Mouse (Mus musculus) intestine, embryonic 15.5 days (tissue): ENCODE measurements around the gene Dact3. TPM values are rescaled to one million over a fixed set of nuclear protein-coding genes. Genes with fewer than 3 reads are reported as not detected.

Experiments used
- ATAC-seq: fragments of 200-750 bp; cut with Nextera tagmentation; 2 replicates; pipeline ENCODE4 v1.8.0; 2017; ENCODE audit warnings: moderate TSS enrichment, moderate library complexity
- H3K27ac ChIP-seq: fragments of 300-500 bp; sonication (generic); 2 replicates; pipeline ENCODE4 v1.5.1; 2015; ENCODE audit warnings: mild to moderate bottlenecking, inconsistent platforms
- H3K27me3 ChIP-seq: fragments of 300-500 bp; sonication (generic); replicated peaks from 2 replicates; pipeline ENCODE4 v1.6.1; 2015; ENCODE audit warnings: inconsistent platforms
- H3K36me3 ChIP-seq: fragments of 300-500 bp; sonication (generic); 2 replicates; pipeline ENCODE4 v1.6.1; 2015; ENCODE audit warnings: inconsistent platforms
- H3K4me1 ChIP-seq: fragments of 300-500 bp; sonication (generic); replicated peaks from 2 replicates; pipeline ENCODE4 v1.6.1; 2015; ENCODE audit warnings: inconsistent platforms
- H3K4me2 ChIP-seq: fragments of 300-500 bp; sonication (generic); replicated peaks from 2 replicates; pipeline ENCODE4 v1.6.1; 2015; ENCODE audit warnings: mild to moderate bottlenecking, inconsistent platforms
- H3K4me3 ChIP-seq: fragments of 300-500 bp; sonication (generic); replicated peaks from 2 replicates; pipeline ENCODE4 v1.5.1; 2015; ENCODE audit warnings: inconsistent platforms
- H3K9ac ChIP-seq: fragments of 300-500 bp; sonication (generic); 2 replicates; pipeline ENCODE4 v1.6.1; 2015; ENCODE audit warnings: inconsistent platforms
- H3K9me3 ChIP-seq: fragments of 300-500 bp; sonication (generic); 2 replicates; pipeline ENCODE4 v1.6.1; 2016; ENCODE audit warnings: inconsistent platforms
- WGBS: fragments of 180-500 bp; shearing (Covaris S2); methylation state at CpG from one replicate; pipeline ENCODE4 v1.1.7; 2015; 5-methylcytosine and 5-hydroxymethylcytosine counted together
- polyA plus RNA-seq: library from polyadenylated mRNA; unstranded; fragments of >200 nt; fragmentation: Nextera tagmentation; extraction: Ambion mirVana; gene quantifications from 2 replicates; pipeline ENCODE4 v1.2.1, GENCODE M21; 2015

The Dact3 gene
- polyA plus RNA-seq, 1 experiment from 2014 or later = 3.2 TPM

- WGBS = 31% methylated on average over 6 of the region's 6 CpGs
- H3K36me3 ChIP-seq = peaks cover 18% of the 10 kb centered on the region
- H3K27ac ChIP-seq = peak overlapping the region; percentile 96
- ATAC-seq = peak; percentile 39
- H3K27me3 ChIP-seq = no peaks in the 10 kb centered on the region
- H3K9ac ChIP-seq = peak overlapping the region; percentile 97
- no peaks in the 10 kb centered on the region for H3K9me3 ChIP-seq
- peak overlapping the region; percentile 94 for H3K4me3 ChIP-seq
- peak overlapping the region; percentile 69 for H3K4me2 ChIP-seq
- peaks cover 36% of the 10 kb centered on the region for H3K4me1 ChIP-seq
Observed at GRCm38 (mm10) chr7:16921881-16922335, 46.8 kb downstream of the Dact3 start.

- Histone ChIP-seq H3K36me3 (peaks cover 13% of the 10 kb centered on the region), H3K9me3 (no peaks in the 10 kb centered on the region), H3K4me2 (peak overlapping the region; percentile 69), H3K9ac (peak overlapping the region; percentile 97), H3K4me1 (peaks cover 36% of the 10 kb centered on the region), H3K4me3 (peak overlapping the region; percentile 94), H3K27ac (peak overlapping the region; percentile 96), H3K27me3 (no peaks in the 10 kb centered on the region)
- peak; percentile 21 for ATAC-seq
- 34% methylated on average over 10 of the region's 10 CpGs for WGBS
Observed at GRCm38 (mm10) chr7:16922360-16922973, 47.4 kb downstream of the Dact3 start.

- Histone ChIP-seq H3K9me3 (no peaks in the 10 kb centered on the region), H3K4me3 (peak overlapping the region; percentile 94), H3K4me2 (peak overlapping the region; percentile 69), H3K36me3 (peaks cover 3% of the 10 kb centered on the region), H3K4me1 (peaks cover 36% of the 10 kb centered on the region), H3K27me3 (no peaks in the 10 kb centered on the region), H3K27ac (peak overlapping the region; percentile 96), H3K9ac (peak overlapping the region; percentile 97)
- WGBS = under 1% methylated on average over 57 of the region's 57 CpGs
- ATAC-seq = no peak
Observed at GRCm38 (mm10) chr7:16923283-16924036, 48.3 kb downstream of the Dact3 start.

GRCm38 (mm10) chr7:16924037-16924834 is 49.1 kb downstream of the Dact3 start, which contains the start of gene Calm3:
Calm3 (minus strand) TSS chr7:16924114.
- Histone ChIP-seq H3K9ac (peak within 1 kb of the TSS; percentile 97), H3K9me3 (no peaks in the 10 kb centered on the region), H3K4me2 (peak within 1 kb of the TSS; percentile 69), H3K4me1 (peaks cover 35% of the 10 kb centered on the region), H3K36me3 (no peaks in the 10 kb centered on the region), H3K27me3 (no peaks in the 10 kb centered on the region), H3K4me3 (peak within 1 kb of the TSS; percentile 94), H3K27ac (peak within 1 kb of the TSS; percentile 96)
- WGBS = 2% methylated on average over 64 of the region's 64 CpGs
- peak; percentile 92 for ATAC-seq

GRCm38 (mm10) chr7:16928341-16928740 is 53.2 kb downstream of the Dact3 start:
- 56% methylated on average over 2 of the region's 2 CpGs for WGBS
- Histone ChIP-seq H3K4me2 (no peak overlapping the region), H3K27me3 (no peaks in the 10 kb centered on the region), H3K27ac (no peak overlapping the region), H3K36me3 (no peaks in the 10 kb centered on the region), H3K4me3 (no peak overlapping the region), H3K9me3 (no peaks in the 10 kb centered on the region), H3K4me1 (no peaks in the 10 kb centered on the region), H3K9ac (no peak overlapping the region)
- ATAC-seq = no peak

GRCm38 (mm10) chr7:16930850-16931249 is 55.7 kb downstream of the Dact3 start:
- H3K27ac ChIP-seq = no peak overlapping the region
- H3K27me3 ChIP-seq = no peaks in the 10 kb centered on the region
- H3K36me3 ChIP-seq = no peaks in the 10 kb centered on the region
- 15% methylated on average over 1 of the region's 1 CpGs for WGBS
- no peak overlapping the region for H3K4me3 ChIP-seq
- peak; percentile 15; the same call in 1 of the 2 replicates for ATAC-seq
- no peak overlapping the region for H3K9ac ChIP-seq
- no peak overlapping the region for H3K4me2 ChIP-seq
- no peaks in the 10 kb centered on the region for H3K9me3 ChIP-seq
- no peaks in the 10 kb centered on the region for H3K4me1 ChIP-seq

- H3K27ac ChIP-seq = no peak overlapping the region
- ATAC-seq = peak; percentile 63
Observed at GRCm38 (mm10) chr7:16931968-16932627, 57.0 kb downstream of the Dact3 start.

GRCm38 (mm10) chr7:16932704-16933577 is 57.8 kb downstream of the Dact3 start:
- Histone ChIP-seq H3K4me2 (no peak overlapping the region), H3K27me3 (no peaks in the 10 kb centered on the region), H3K9me3 (no peaks in the 10 kb centered on the region), H3K9ac (no peak overlapping the region), H3K4me1 (no peaks in the 10 kb centered on the region), H3K27ac (no peak overlapping the region), H3K36me3 (no peaks in the 10 kb centered on the region), H3K4me3 (no peak overlapping the region)
- no peak for ATAC-seq
- 36% methylated on average over 14 of the region's 14 CpGs for WGBS

More at GRCm38 (mm10) chr7:16931968-16932627, 57.0 kb downstream of the Dact3 start:
- 18% methylated on average over 14 of the region's 14 CpGs for WGBS
- Histone ChIP-seq H3K4me1 (no peaks in the 10 kb centered on the region), H3K9me3 (no peaks in the 10 kb centered on the region), H3K4me3 (no peak overlapping the region), H3K4me2 (no peak overlapping the region), H3K27me3 (no peaks in the 10 kb centered on the region), H3K36me3 (no peaks in the 10 kb centered on the region), H3K9ac (no peak overlapping the region)

Other genes with a start within 250 kb of the Dact3 start
- gene Ceacam15, start 199.6 kb upstream of the Dact3 start, polyA plus RNA-seq = not detected in 2 replicates
- gene Ceacam9, start 153.4 kb upstream of the Dact3 start, polyA plus RNA-seq = not detected in 2 replicates
- gene Ap2s1, start 136.9 kb upstream of the Dact3 start, polyA plus RNA-seq = 248 and 256 TPM in 2 replicates
- gene Slc1a5, start 94.0 kb upstream of the Dact3 start, polyA plus RNA-seq = 61.8 and 64.0 TPM in 2 replicates
- 77.3 and 85.5 TPM in 2 replicates for gene Strn4, start 59.4 kb upstream of the Dact3 start, polyA plus RNA-seq
- gene Fkrp, start 58.6 kb upstream of the Dact3 start, polyA plus RNA-seq = 25.1 and 25.6 TPM in 2 replicates
- 9.7 and 12.5 TPM in 2 replicates for gene Prkd2, start 32.4 kb upstream of the Dact3 start, polyA plus RNA-seq
- gene Gng8, start 16.5 kb downstream of the Dact3 start, polyA plus RNA-seq = 7.4 and 8.3 TPM in 2 replicates
- gene Ptgir, start 31.2 kb downstream of the Dact3 start, polyA plus RNA-seq = 2.8 and 3.0 TPM in 2 replicates
- 137 and 140 TPM in 2 replicates for gene Calm3, start 48.8 kb downstream of the Dact3 start, polyA plus RNA-seq
- 8.1 and 8.3 TPM in 2 replicates for gene Pnmal2, start 69.4 kb downstream of the Dact3 start, polyA plus RNA-seq
- 3.0 and 3.1 TPM in 2 replicates for gene Pnmal1, start 84.4 kb downstream of the Dact3 start, polyA plus RNA-seq
- gene Gm42372, start 107.8 kb downstream of the Dact3 start, polyA plus RNA-seq = 0.28 and 0.44 TPM in 2 replicates
- gene Ccdc8, start 117.4 kb downstream of the Dact3 start, polyA plus RNA-seq = 28.1 and 29.0 TPM in 2 replicates
- 81.5 and 89.5 TPM in 2 replicates for gene Ppp5c, start 152.6 kb downstream of the Dact3 start, polyA plus RNA-seq
- 66.7 and 71.4 TPM in 2 replicates for gene Hif3a, start 187.1 kb downstream of the Dact3 start, polyA plus RNA-seq
- 0.40 and 0.42 TPM in 2 replicates for gene Psg16, start 198.7 kb downstream of the Dact3 start, polyA plus RNA-seq